In genomic region chr9:48711296-48711781, GRCm38 (mm10) we compare ENCODE assay signal across 9 mouse cellular contexts.
DNase-seq lines count a peak whose midpoint lies in the region; ATAC-seq and TF ChIP-seq lines count a peak whose summit lies in the region.
"Had no signal": no experiment of that assay in that cellular context is flagged by ENCODE, and none has a peak within 500 bp of the region (broad histone marks: within the 10 kb centered on the region; RNA-seq: fewer than 3 reads in every experiment).

No protein-coding gene starts in this region.

- no peak for ATAC-seq in midbrain, embryonic 14.5 days (ENCODE audit: low FRiP score, low TSS enrichment)
- ATAC-seq in lung, postnatal 0 days: no peak
- no peak for ATAC-seq in intestine, postnatal 0 days

- peak overlapping the region; percentile 56 for H3K27ac ChIP-seq in midbrain, embryonic 10.5 days (replicated peaks)
- no peak overlapping the region for H3K27ac ChIP-seq in midbrain, embryonic 14.5 days (replicated peaks; ENCODE audit: low read depth, low read length)
- peak overlapping the region; percentile 47 for H3K27ac ChIP-seq in lung, postnatal 0 days (ENCODE audit: low read length)
- H3K27ac ChIP-seq in intestine, postnatal 0 days (ENCODE audit: low read depth, low read length): no peak overlapping the region
- H3K27ac ChIP-seq: macrophage had no signal

- no peak overlapping the region for H3K4me3 ChIP-seq in midbrain, embryonic 10.5 days
- H3K4me3 ChIP-seq in midbrain, embryonic 14.5 days (replicated peaks; ENCODE audit: low read depth, low read length): no peak overlapping the region
- H3K4me3 ChIP-seq in lung, postnatal 0 days (ENCODE audit: low read depth, low read length): no peak overlapping the region
- no peak overlapping the region for H3K4me3 ChIP-seq in intestine, postnatal 0 days (ENCODE audit: low read depth, low read length)

- peaks cover 71% of the 10 kb centered on the region for H3K36me3 ChIP-seq in midbrain, embryonic 10.5 days
- H3K36me3 ChIP-seq in midbrain, embryonic 14.5 days (ENCODE audit: control insufficient read depth, insufficient read depth, low read length): no peaks in the 10 kb centered on the region
- H3K36me3 ChIP-seq in lung, postnatal 0 days (ENCODE audit: insufficient read depth, low read length): peaks cover 25% of the 10 kb centered on the region
- H3K36me3 ChIP-seq in intestine, postnatal 0 days (ENCODE audit: control insufficient read depth, insufficient read depth): no peaks in the 10 kb centered on the region

- 55% methylated on average over 9 of the region's 9 CpGs for WGBS in midbrain, embryonic 10.5 days
- WGBS in midbrain, embryonic 14.5 days: 41% methylated on average over 9 of the region's 9 CpGs
- 39% methylated on average over 9 of the region's 9 CpGs for WGBS in lung, postnatal 0 days
- 48% methylated on average over 9 of the region's 9 CpGs for WGBS in intestine, postnatal 0 days

- peaks cover 41% of the 10 kb centered on the region for H3K4me1 ChIP-seq in midbrain, embryonic 10.5 days
- 0 out of 2 replicates have a peak, but pooled peaks cover 18% of the 10 kb centered on the region for H3K4me1 ChIP-seq in midbrain, embryonic 14.5 days (ENCODE audit: control insufficient read depth, insufficient read depth, low read length)
- H3K4me1 ChIP-seq in lung, postnatal 0 days (ENCODE audit: insufficient read depth, low read depth, low read length): peaks cover 18% of the 10 kb centered on the region; the same call in 1 of the 2 replicates
- H3K4me1 ChIP-seq in intestine, postnatal 0 days (replicated peaks; ENCODE audit: control insufficient read depth, insufficient read depth, low read length): no peaks in the 10 kb centered on the region

- H3K9ac ChIP-seq in midbrain, embryonic 14.5 days (replicated peaks; ENCODE audit: low read length): no peak overlapping the region
- no peak overlapping the region for H3K9ac ChIP-seq in lung, postnatal 0 days (replicated peaks; ENCODE audit: low read depth)
- no peak overlapping the region for H3K9ac ChIP-seq in intestine, postnatal 0 days (ENCODE audit: low read depth, low read length)

- peak; percentile 32; the same call in 1 of the 2 replicates for TF ChIP-seq EP300 in lung, postnatal 0 days (IDR thresholded peaks at IDR 0.05)

- H3K27me3 ChIP-seq in midbrain, embryonic 10.5 days (ENCODE audit: low read depth, poor library complexity, severe bottlenecking): no peaks in the 10 kb centered on the region
- no peaks in the 10 kb centered on the region for H3K27me3 ChIP-seq in midbrain, embryonic 14.5 days (ENCODE audit: control insufficient read depth, insufficient read depth, low read length)
- no peaks in the 10 kb centered on the region for H3K27me3 ChIP-seq in lung, postnatal 0 days (replicated peaks; ENCODE audit: insufficient read depth, low read length)
- no peaks in the 10 kb centered on the region for H3K27me3 ChIP-seq in intestine, postnatal 0 days (replicated peaks; ENCODE audit: control insufficient read depth, insufficient read depth, low read length)

- peak; percentile 95 for DNase-seq in heart, adult 11 months
- no peak for DNase-seq in heart, adult 8-10 months (ENCODE audit: low spot score)
- no peak for DNase-seq in midbrain, embryonic 10.5 days (ENCODE audit: low spot score)
- DNase-seq in midbrain, embryonic 14.5 days: no peak
- peak; percentile 62 for DNase-seq in lung, postnatal 0 days (ENCODE audit: low spot score)
- DNase-seq in thymus, postnatal 36 days: peak; percentile 5 to 18
- DNase-seq in embryo, embryonic 10.5 days (ENCODE audit: low spot score): no peak

- no peak overlapping the region for H3K4me2 ChIP-seq in midbrain, embryonic 14.5 days (ENCODE audit: low read length)
- no peak overlapping the region for H3K4me2 ChIP-seq in lung, postnatal 0 days (replicated peaks; ENCODE audit: low read depth, low read length)
- no peak overlapping the region for H3K4me2 ChIP-seq in intestine, postnatal 0 days (replicated peaks; ENCODE audit: low read depth)

- H3K9me3 ChIP-seq in midbrain, embryonic 10.5 days (replicated peaks): 0 out of 2 replicates have a peak, but pooled peaks cover 3% of the 10 kb centered on the region
- H3K9me3 ChIP-seq in midbrain, embryonic 14.5 days (ENCODE audit: control insufficient read depth, low read length): no peaks in the 10 kb centered on the region
- H3K9me3 ChIP-seq in lung, postnatal 0 days (ENCODE audit: low read length): no peaks in the 10 kb centered on the region
- H3K9me3 ChIP-seq in intestine, postnatal 0 days (ENCODE audit: control insufficient read depth): no peaks in the 10 kb centered on the region

- TF ChIP-seq CTCF in lung, postnatal 0 days (IDR thresholded peaks at IDR 0.05): no peak
- TF ChIP-seq CTCF in intestine, postnatal 0 days (IDR thresholded peaks at IDR 0.05; ENCODE audit: low read depth): no peak

Comparison
In these comparisons a context has a peak if more than half of its experiments do, and no peak if none do; other contexts are left out.
1. DNase-seq: peak in heart, adult 11 months (single experiment), lung, postnatal 0 days (single experiment) and thymus, postnatal 36 days (2 of 2); none in heart, adult 8-10 months (single experiment), midbrain, embryonic 10.5 days (single experiment), midbrain, embryonic 14.5 days (single experiment) and embryo, embryonic 10.5 days (single experiment).
2. H3K27ac ChIP-seq: peak in midbrain, embryonic 10.5 days (single experiment) and lung, postnatal 0 days (single experiment); none in midbrain, embryonic 14.5 days (single experiment) and intestine, postnatal 0 days (single experiment).